Mouse (Mus musculus) intestine, postnatal 0 days (tissue): ENCODE data around the gene Rnf181. TPM values are rescaled to one million over a fixed set of nuclear protein-coding genes. Genes with fewer than 3 reads are reported as not detected.
A peak's percentile ranks its signal among the peaks of the same experiment; 100 is the strongest.

ENCODE experiments used
- ATAC-seq: fragments of 200-750 bp; cut with Nextera tagmentation; 2 replicates; pipeline ENCODE4 v1.8.0; 2017; ENCODE audit warnings: mild to moderate bottlenecking, moderate TSS enrichment, moderate library complexity
- H3K27ac ChIP-seq: fragments of 300-500 bp; sonication (generic); 2 replicates; pipeline ENCODE4 v1.5.1; 2014; ENCODE audit warnings: mild to moderate bottlenecking, low read depth, low read length, moderate library complexity
- H3K27me3 ChIP-seq: fragments of 300-500 bp; sonication (generic); replicated peaks from 2 replicates; pipeline ENCODE4 v1.6.1; 2014; ENCODE audit warnings: low read length, mixed read lengths; ENCODE audit not compliant: control insufficient read depth, insufficient read depth
- H3K36me3 ChIP-seq: fragments of 300-500 bp; sonication (generic); 2 replicates; pipeline ENCODE4 v1.6.1; 2014; ENCODE audit warnings: mild to moderate bottlenecking, moderate library complexity; ENCODE audit not compliant: control insufficient read depth, insufficient read depth
- H3K4me1 ChIP-seq: fragments of 300-500 bp; sonication (generic); replicated peaks from 2 replicates; pipeline ENCODE4 v1.6.1; 2014; ENCODE audit warnings: antibody characterized with exemption, low read length, mixed read lengths; ENCODE audit not compliant: control insufficient read depth, insufficient read depth
- H3K4me2 ChIP-seq: fragments of 300-500 bp; sonication (generic); replicated peaks from 2 replicates; pipeline ENCODE4 v1.6.1; 2014; ENCODE audit warnings: low read depth, mild to moderate bottlenecking, moderate library complexity
- H3K4me3 ChIP-seq: fragments of 300-500 bp; sonication (generic); 2 replicates; pipeline ENCODE4 v1.5.1; 2014; ENCODE audit warnings: low read depth, low read length
- H3K9ac ChIP-seq: fragments of 300-500 bp; sonication (generic); 2 replicates; pipeline ENCODE4 v1.6.1; 2014; ENCODE audit warnings: mild to moderate bottlenecking, low read depth, low read length
- H3K9me3 ChIP-seq: fragments of 300-500 bp; sonication (generic); 2 replicates; pipeline ENCODE4 v1.6.1; 2016; ENCODE audit warnings: mixed run types; ENCODE audit not compliant: control insufficient read depth
- CTCF ChIP-seq: sonication (generic); IDR thresholded peaks from 2 replicates; pipeline ENCODE4 v1.5.1; 2016; ENCODE audit warnings: low read depth, mild to moderate bottlenecking, control low read depth, antibody characterized with exemption, moderate library complexity
- WGBS: fragments of 180-500 bp; shearing (Covaris S2); extraction: QIAGEN DNeasy Blood & Tissue Kit; methylation state at CpG from one replicate; pipeline ENCODE4 v1.1.7; 2014; 5-methylcytosine and 5-hydroxymethylcytosine counted together
- polyA plus RNA-seq: library from polyadenylated mRNA; unstranded; fragments of >200 nt; fragmentation: Nextera tagmentation; extraction: Ambion mirVana; gene quantifications from 2 replicates; pipeline ENCODE4 v1.2.1, GENCODE M21; 2015

The Rnf181 gene
- polyA plus RNA-seq, 1 experiment from 2014 or later, result 122 TPM

DNA sequence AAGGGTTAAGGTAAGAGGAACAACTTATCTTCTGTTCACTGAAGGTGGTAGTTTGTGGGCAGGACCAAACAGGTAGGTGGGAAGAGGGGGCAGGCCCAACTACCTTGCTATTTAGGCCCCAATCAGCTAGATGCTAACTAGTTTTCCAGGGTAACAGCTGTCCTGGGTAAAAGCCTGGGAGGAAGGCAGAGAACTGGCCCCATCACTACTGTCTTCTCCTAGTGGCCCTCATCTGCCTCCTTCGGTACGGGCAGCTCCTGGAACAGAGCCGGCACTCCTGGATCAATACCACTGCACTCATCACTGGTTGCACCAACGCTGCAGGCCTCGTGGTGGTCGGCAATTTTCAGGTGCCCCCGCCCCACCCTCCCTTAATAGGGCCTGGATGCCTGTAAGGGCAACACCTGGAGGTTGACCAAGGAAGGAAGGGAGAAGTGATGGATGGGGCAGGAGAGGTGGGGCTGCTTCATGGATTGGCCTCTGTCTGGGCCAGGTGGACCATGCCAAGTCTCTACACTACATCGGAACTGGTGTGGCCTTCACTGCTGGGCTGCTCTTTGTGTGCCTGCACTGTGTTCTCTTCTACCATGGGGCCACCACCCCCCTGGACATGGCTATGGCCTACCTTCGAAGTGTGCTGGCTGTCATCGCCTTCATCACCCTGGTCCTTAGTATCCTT, 8.5 kb downstream of the Rnf181 start:
- H3K27me3 ChIP-seq, result no peaks in the 10 kb centered on the region
- no peak overlapping the region for H3K9ac ChIP-seq
- no peak overlapping the region for H3K4me3 ChIP-seq
- H3K27ac ChIP-seq, result no peak overlapping the region
- no peak for TF ChIP-seq CTCF
- no peak for ATAC-seq
- WGBS, result 76% methylated on average over 10 of the region's 10 CpGs
- no peak overlapping the region for H3K4me2 ChIP-seq
- H3K9me3 ChIP-seq, result no peaks in the 10 kb centered on the region
- H3K4me1 ChIP-seq, result peaks cover 8% of the 10 kb centered on the region; the same call in 1 of the 2 replicates
- peaks cover 16% of the 10 kb centered on the region; the same call in 1 of the 2 replicates for H3K36me3 ChIP-seq

DNA sequence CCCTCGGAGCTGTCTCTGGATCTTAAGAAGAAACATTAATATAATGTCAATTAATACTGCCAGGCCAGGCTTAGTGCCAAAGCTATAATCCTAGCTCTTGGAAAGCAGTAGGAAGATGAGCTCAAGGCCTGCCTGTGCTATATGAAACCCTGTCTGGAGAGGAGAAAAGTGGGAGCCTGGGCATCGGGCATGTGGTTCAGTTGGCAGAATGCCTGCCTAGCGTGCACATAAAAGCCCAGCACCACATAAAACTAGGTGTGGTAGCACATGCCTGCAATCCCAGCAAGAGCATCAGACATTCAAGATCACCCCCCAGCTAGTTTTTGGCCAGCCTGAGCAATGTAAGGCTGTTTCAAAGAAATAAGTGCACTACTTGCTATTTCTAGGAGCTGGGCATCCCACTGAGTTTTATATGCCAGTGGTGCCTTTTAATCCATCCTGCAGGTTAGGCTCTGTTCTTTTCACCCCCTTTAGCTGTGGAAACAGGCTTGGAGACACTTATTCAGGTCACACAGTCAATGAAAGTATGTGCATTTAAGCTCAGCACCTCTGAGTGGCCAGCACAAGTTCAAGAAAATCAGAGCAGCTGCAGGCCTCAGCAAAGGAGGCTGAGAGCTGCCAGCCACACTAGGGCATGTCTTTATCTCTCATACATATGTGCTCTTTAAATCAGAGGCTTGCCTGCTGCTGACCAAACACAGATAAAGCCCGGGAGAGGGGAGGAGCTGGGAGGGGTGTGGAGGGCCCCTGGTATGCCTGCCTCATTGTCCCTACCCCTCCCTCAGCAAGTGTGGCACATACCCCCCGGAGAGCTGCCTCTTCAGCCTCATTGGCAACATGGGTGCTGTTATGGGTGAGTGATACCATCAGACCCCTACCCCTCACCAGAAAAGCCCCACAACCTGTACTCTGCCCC, 9.3 kb downstream of the Rnf181 start:
- no peaks in the 10 kb centered on the region for H3K27me3 ChIP-seq
- ATAC-seq, result no peak
- peaks cover 8% of the 10 kb centered on the region; the same call in 1 of the 2 replicates for H3K4me1 ChIP-seq
- no peaks in the 10 kb centered on the region for H3K9me3 ChIP-seq
- no peak overlapping the region for H3K4me2 ChIP-seq
- H3K36me3 ChIP-seq, result peaks cover 16% of the 10 kb centered on the region; the same call in 1 of the 2 replicates
- H3K4me3 ChIP-seq, result no peak overlapping the region
- H3K27ac ChIP-seq, result no peak overlapping the region
- no peak overlapping the region for H3K9ac ChIP-seq
- WGBS, result 40% methylated on average over 5 of the region's 5 CpGs
- TF ChIP-seq CTCF, result no peak

DNA sequence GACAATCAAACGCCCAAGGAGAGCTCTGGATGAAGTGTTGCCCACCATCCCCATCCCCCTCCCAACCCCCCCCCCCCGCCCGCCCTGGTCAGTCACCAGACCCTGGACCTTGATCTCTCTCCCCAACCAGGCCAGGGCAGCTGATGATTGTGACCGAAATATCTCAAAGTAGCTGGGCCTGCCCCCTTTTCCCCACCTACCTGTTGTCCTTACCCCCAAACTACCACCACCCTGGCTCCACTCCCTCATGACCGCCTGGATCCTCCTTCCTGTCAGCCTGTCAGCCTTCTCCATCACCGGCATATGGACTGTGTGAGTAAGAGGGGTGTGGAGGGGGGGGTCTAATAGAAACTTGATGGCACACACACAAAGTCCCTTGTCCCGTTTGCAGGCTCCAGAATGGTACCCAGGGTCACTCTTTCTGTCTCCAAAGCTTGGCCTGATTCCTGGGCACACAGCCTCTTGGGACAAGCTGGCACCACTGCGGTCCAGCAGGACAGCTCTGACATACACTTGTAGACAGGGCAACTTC, 10.7 kb downstream of the Rnf181 start:
- H3K9ac ChIP-seq, result peak overlapping the region; percentile 58
- TF ChIP-seq CTCF, result no peak
- no peaks in the 10 kb centered on the region for H3K27me3 ChIP-seq
- WGBS, result 36% methylated on average over 8 of the region's 8 CpGs
- peaks cover 16% of the 10 kb centered on the region; the same call in 1 of the 2 replicates for H3K36me3 ChIP-seq
- no peaks in the 10 kb centered on the region for H3K9me3 ChIP-seq
- peaks cover 8% of the 10 kb centered on the region; the same call in 1 of the 2 replicates for H3K4me1 ChIP-seq
- H3K4me2 ChIP-seq, result peak overlapping the region; percentile 93
- H3K4me3 ChIP-seq, result peak overlapping the region; percentile 63
- ATAC-seq, result no peak
- peak overlapping the region; percentile 60 for H3K27ac ChIP-seq

DNA sequence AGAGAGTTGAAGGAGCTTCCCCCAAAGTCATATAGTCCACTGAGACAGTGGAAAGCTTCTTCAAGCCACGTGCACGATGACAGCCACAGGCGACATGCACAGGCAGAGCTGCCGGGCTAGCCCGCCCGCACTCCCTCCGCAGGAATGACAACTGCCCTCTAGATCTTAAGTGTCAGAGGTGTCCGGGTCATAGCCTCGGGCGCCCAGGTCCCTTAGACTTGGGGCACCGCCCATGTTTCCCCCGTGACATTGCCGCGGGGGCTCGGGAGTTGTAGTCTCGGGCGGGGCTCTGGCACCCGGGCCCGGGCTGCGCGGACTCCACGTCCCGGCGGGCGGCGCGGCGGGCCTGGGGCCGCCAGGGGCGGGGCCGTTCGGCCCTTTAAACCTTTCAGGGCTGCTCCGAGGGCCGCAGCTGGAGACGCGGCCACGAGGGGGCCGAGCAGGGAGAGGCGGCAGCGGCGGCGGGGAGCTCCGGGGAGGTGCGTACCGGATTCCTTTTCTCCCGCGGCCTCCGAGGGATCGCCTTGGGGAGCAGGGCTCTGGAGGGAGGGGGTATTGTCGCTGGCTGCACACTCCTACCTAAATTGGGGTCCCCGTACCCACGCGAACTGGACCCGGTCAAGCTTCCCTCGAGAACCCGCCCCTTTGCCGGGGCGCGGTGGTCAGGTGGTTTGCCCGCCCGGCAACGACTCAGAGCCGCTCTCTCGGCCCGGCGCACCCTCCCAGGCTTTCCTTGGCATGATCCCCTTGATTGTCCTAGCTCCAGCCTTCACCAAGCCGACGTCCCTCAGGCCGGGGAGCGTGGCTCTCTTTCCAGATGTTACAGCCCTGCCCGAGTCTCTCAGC, 11.5 kb downstream of the Rnf181 start, which contains the start of gene Tmem150a:
Tmem150a (plus strand) TSS at position 382 of the 846 bp plus-strand sequence.
- 0 out of 2 replicates have a peak, but pooled peaks cover 3% of the 10 kb centered on the region for H3K4me1 ChIP-seq
- H3K4me2 ChIP-seq, result peak within 1 kb of the TSS; percentile 93
- TF ChIP-seq CTCF, result peak; percentile 68
- peak within 1 kb of the TSS; percentile 60 for H3K27ac ChIP-seq
- peak within 1 kb of the TSS; percentile 58 for H3K9ac ChIP-seq
- peak within 1 kb of the TSS; percentile 63 for H3K4me3 ChIP-seq
- H3K27me3 ChIP-seq, result no peaks in the 10 kb centered on the region
- peaks cover 20% of the 10 kb centered on the region; the same call in 1 of the 2 replicates for H3K36me3 ChIP-seq
- under 1% methylated on average over 65 of the region's 71 CpGs for WGBS
- H3K9me3 ChIP-seq, result no peaks in the 10 kb centered on the region
- ATAC-seq, result peak; percentile 85

DNA sequence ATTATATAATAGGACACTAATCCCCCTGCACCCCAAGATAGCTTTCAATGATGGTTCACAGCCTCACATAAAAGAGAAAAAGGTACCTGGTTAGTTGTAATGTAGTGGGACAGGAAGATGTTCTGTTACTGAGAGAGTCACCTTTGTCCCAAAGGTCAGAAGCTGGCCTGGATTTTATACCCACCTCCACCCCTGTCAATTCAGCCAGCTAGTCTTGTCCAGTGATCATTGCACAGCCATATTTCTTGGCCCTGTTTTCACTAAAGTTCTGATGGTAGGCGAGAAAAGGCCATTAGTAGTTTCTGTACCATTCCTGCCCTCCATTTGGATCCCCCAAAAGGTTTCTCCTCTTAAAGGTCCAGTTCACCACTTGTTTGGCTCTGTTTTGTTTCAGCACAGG, 12.7 kb downstream of the Rnf181 start:
- no peak overlapping the region for H3K27ac ChIP-seq
- H3K27me3 ChIP-seq, result no peaks in the 10 kb centered on the region
- no peak for TF ChIP-seq CTCF
- WGBS, result 77% methylated on average over 1 of the region's 1 CpGs
- 0 out of 2 replicates have a peak, but pooled peaks cover 3% of the 10 kb centered on the region for H3K4me1 ChIP-seq
- H3K36me3 ChIP-seq, result peaks cover 23% of the 10 kb centered on the region; the same call in 1 of the 2 replicates
- ATAC-seq, result no peak
- H3K9ac ChIP-seq, result no peak overlapping the region
- no peaks in the 10 kb centered on the region for H3K9me3 ChIP-seq
- no peak overlapping the region for H3K4me2 ChIP-seq
- H3K4me3 ChIP-seq, result no peak overlapping the region
